Mouse (Mus musculus): ENCODE data around the gene Adgrg6. TPM values are rescaled to one million over a fixed set of nuclear protein-coding genes. Genes with fewer than 3 reads are reported as not detected.

Gene Adgrg6
- polyA plus RNA-seq, 1 experiment: 0.01 TPM

- TF ChIP-seq GATA1 (IDR thresholded peaks at IDR 0.05; ENCODE audit: low read length) (no peak), TAL1 (IDR thresholded peaks at IDR 0.05; ENCODE audit: low read length) (no peak)
- H3K9me3 ChIP-seq (ENCODE audit: control insufficient read depth, low read length): no peaks in the 10 kb centered on the region
- peak overlapping the region; percentile 32 for H3K4me3 ChIP-seq (replicated peaks)
Measured at GRCm38 (mm10) chr10:14544608-14544940, 885 bp downstream of the Adgrg6 start.

GRCm38 (mm10) chr10:14543511-14544067 lies 1.9 kb downstream of the Adgrg6 start:
- Histone ChIP-seq H3K4me3 (replicated peaks) (no peak overlapping the region), H3K9me3 (ENCODE audit: control insufficient read depth, low read length) (no peaks in the 10 kb centered on the region), H3K36me3 (ENCODE audit: control insufficient read depth) (no peaks in the 10 kb centered on the region), H3K4me1 (ENCODE audit: control insufficient read depth) (no peaks in the 10 kb centered on the region), H3K27me3 (ENCODE audit: control insufficient read depth) (peaks cover 25% of the 10 kb centered on the region)
- TF ChIP-seq TAL1 (IDR thresholded peaks at IDR 0.05; ENCODE audit: low read length): no peak
- TF ChIP-seq GATA1 (IDR thresholded peaks at IDR 0.05; ENCODE audit: low read length): no peak

More at GRCm38 (mm10) chr10:14544608-14544940, 885 bp downstream of the Adgrg6 start:
- no peaks in the 10 kb centered on the region for H3K4me1 ChIP-seq (ENCODE audit: control insufficient read depth)
- H3K27me3 ChIP-seq (ENCODE audit: control insufficient read depth): peaks cover 25% of the 10 kb centered on the region
- H3K36me3 ChIP-seq (ENCODE audit: control insufficient read depth): no peaks in the 10 kb centered on the region

GRCm38 (mm10) chr10:14537102-14537501 lies 8.4 kb downstream of the Adgrg6 start:
- no peaks in the 10 kb centered on the region for H3K27me3 ChIP-seq (ENCODE audit: control insufficient read depth)
- no peak overlapping the region for H3K4me3 ChIP-seq (replicated peaks)
- no peaks in the 10 kb centered on the region for H3K4me1 ChIP-seq (ENCODE audit: control insufficient read depth)
- no peak for TF ChIP-seq TAL1 (IDR thresholded peaks at IDR 0.05; ENCODE audit: low read length)
- TF ChIP-seq GATA1 (IDR thresholded peaks at IDR 0.05; ENCODE audit: low read length): no peak
- H3K36me3 ChIP-seq (ENCODE audit: control insufficient read depth): no peaks in the 10 kb centered on the region
- 0 out of 2 replicates have a peak, but pooled peaks cover 2% of the 10 kb centered on the region for H3K9me3 ChIP-seq (ENCODE audit: control insufficient read depth, low read length)

- no peaks in the 10 kb centered on the region for H3K27me3 ChIP-seq (ENCODE audit: control insufficient read depth)
- H3K4me1 ChIP-seq (ENCODE audit: control insufficient read depth): no peaks in the 10 kb centered on the region
- H3K36me3 ChIP-seq (ENCODE audit: control insufficient read depth): no peaks in the 10 kb centered on the region
- H3K9me3 ChIP-seq (ENCODE audit: control insufficient read depth, low read length): no peaks in the 10 kb centered on the region
- H3K4me3 ChIP-seq (replicated peaks): no peak overlapping the region
- TF ChIP-seq TAL1 (IDR thresholded peaks at IDR 0.05; ENCODE audit: low read length) (no peak), GATA1 (IDR thresholded peaks at IDR 0.05; ENCODE audit: low read length) (no peak)
Measured at GRCm38 (mm10) chr10:14531090-14531489, 14.4 kb downstream of the Adgrg6 start.

- Histone ChIP-seq H3K9me3 (ENCODE audit: control insufficient read depth, low read length) (no peaks in the 10 kb centered on the region), H3K27me3 (ENCODE audit: control insufficient read depth) (no peaks in the 10 kb centered on the region), H3K4me1 (ENCODE audit: control insufficient read depth) (no peaks in the 10 kb centered on the region), H3K36me3 (ENCODE audit: control insufficient read depth) (no peaks in the 10 kb centered on the region), H3K4me3 (replicated peaks) (no peak overlapping the region)
- TF ChIP-seq GATA1 (IDR thresholded peaks at IDR 0.05; ENCODE audit: low read length) (no peak), TAL1 (IDR thresholded peaks at IDR 0.05; ENCODE audit: low read length) (no peak)
Measured at GRCm38 (mm10) chr10:14530670-14531069, 14.8 kb downstream of the Adgrg6 start.

- Histone ChIP-seq H3K36me3 (ENCODE audit: control insufficient read depth) (no peaks in the 10 kb centered on the region), H3K4me3 (replicated peaks) (no peak overlapping the region), H3K4me1 (ENCODE audit: control insufficient read depth) (no peaks in the 10 kb centered on the region), H3K27me3 (ENCODE audit: control insufficient read depth) (no peaks in the 10 kb centered on the region), H3K9me3 (ENCODE audit: control insufficient read depth, low read length) (no peaks in the 10 kb centered on the region)
- TF ChIP-seq GATA1 (IDR thresholded peaks at IDR 0.05; ENCODE audit: low read length): no peak
- no peak for TF ChIP-seq TAL1 (IDR thresholded peaks at IDR 0.05; ENCODE audit: low read length)
Measured at GRCm38 (mm10) chr10:14527765-14528164, 17.7 kb downstream of the Adgrg6 start.

GRCm38 (mm10) chr10:14522729-14523128 lies 22.7 kb downstream of the Adgrg6 start:
- no peaks in the 10 kb centered on the region for H3K27me3 ChIP-seq (ENCODE audit: control insufficient read depth)
- TF ChIP-seq TAL1 (IDR thresholded peaks at IDR 0.05; ENCODE audit: low read length) (no peak), GATA1 (IDR thresholded peaks at IDR 0.05; ENCODE audit: low read length) (no peak)
- no peaks in the 10 kb centered on the region for H3K9me3 ChIP-seq (ENCODE audit: control insufficient read depth, low read length)
- no peaks in the 10 kb centered on the region for H3K4me1 ChIP-seq (ENCODE audit: control insufficient read depth)
- H3K4me3 ChIP-seq (replicated peaks): no peak overlapping the region
- no peaks in the 10 kb centered on the region for H3K36me3 ChIP-seq (ENCODE audit: control insufficient read depth)

- H3K36me3 ChIP-seq (ENCODE audit: control insufficient read depth): no peaks in the 10 kb centered on the region
- no peaks in the 10 kb centered on the region for H3K9me3 ChIP-seq (ENCODE audit: control insufficient read depth, low read length)
- H3K27me3 ChIP-seq (ENCODE audit: control insufficient read depth): no peaks in the 10 kb centered on the region
- H3K4me1 ChIP-seq (ENCODE audit: control insufficient read depth): no peaks in the 10 kb centered on the region
- TF ChIP-seq GATA1 (IDR thresholded peaks at IDR 0.05; ENCODE audit: low read length) (no peak), TAL1 (IDR thresholded peaks at IDR 0.05; ENCODE audit: low read length) (no peak)
- no peak overlapping the region for H3K4me3 ChIP-seq (replicated peaks)
Measured at GRCm38 (mm10) chr10:14520912-14521675, 24.4 kb downstream of the Adgrg6 start.

- no peak overlapping the region for H3K4me3 ChIP-seq (replicated peaks)
- H3K36me3 ChIP-seq (ENCODE audit: control insufficient read depth): no peaks in the 10 kb centered on the region
- no peaks in the 10 kb centered on the region for H3K9me3 ChIP-seq (ENCODE audit: control insufficient read depth, low read length)
- TF ChIP-seq TAL1 (IDR thresholded peaks at IDR 0.05; ENCODE audit: low read length): no peak
- TF ChIP-seq GATA1 (IDR thresholded peaks at IDR 0.05; ENCODE audit: low read length): no peak
- no peaks in the 10 kb centered on the region for H3K4me1 ChIP-seq (ENCODE audit: control insufficient read depth)
- no peaks in the 10 kb centered on the region for H3K27me3 ChIP-seq (ENCODE audit: control insufficient read depth)
Measured at GRCm38 (mm10) chr10:14517909-14518308, 27.6 kb downstream of the Adgrg6 start.
